Mouse (Mus musculus): ENCODE results near the gene Tspear. TPM values are rescaled to one million over a fixed set of nuclear protein-coding genes. Genes with fewer than 3 reads are reported as not detected.

The Tspear gene
- polyA plus RNA-seq, 1 experiment, result not detected

DNA sequence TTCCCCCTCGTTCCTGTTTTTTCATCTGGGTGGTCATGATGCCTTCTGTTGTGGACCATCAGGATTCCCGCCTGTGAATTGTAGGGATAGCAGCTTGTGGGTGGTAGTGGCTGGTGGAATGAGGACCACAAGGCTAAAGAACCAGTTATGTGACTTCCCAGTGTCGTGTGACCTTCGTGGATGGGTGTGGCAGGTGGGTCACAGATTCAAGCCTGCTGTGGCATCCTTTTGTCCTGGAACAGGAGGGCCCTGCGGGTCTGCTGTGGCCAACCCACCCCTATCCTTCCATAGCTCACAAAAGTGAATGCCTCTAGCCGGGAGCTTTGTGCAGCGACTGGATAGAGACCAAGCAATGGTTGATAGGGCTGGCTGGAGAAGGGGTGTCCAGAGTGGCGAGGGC is 38.5 kb upstream of the Tspear start:
- H3K36me3 ChIP-seq (ENCODE audit: control insufficient read depth, insufficient read depth), result peaks cover 32% of the 10 kb centered on the region
- TF ChIP-seq FOSL1 (IDR thresholded peaks at IDR 0.05; ENCODE audit: insufficient read depth, low read length, poor library complexity, severe bottlenecking) (no peak), MYOG (IDR thresholded peaks at IDR 0.05; ENCODE audit: control insufficient read depth, extremely low read depth, insufficient read length) (no peak), USF1 (IDR thresholded peaks at IDR 0.05; ENCODE audit: low read depth) (no peak), CEBPB (IDR thresholded peaks at IDR 0.05; ENCODE audit: low read depth) (no peak), CTCF (IDR thresholded peaks at IDR 0.05; ENCODE audit: control insufficient read depth, insufficient read depth, insufficient read length) (no peak), MAX (IDR thresholded peaks at IDR 0.05) (no peak), MYOD1 (IDR thresholded peaks at IDR 0.05; ENCODE audit: control insufficient read depth, insufficient read length, low read depth) (no peak)
- H3K79me2 ChIP-seq (ENCODE audit: control insufficient read depth, insufficient read depth), result no peaks in the 10 kb centered on the region
- no peak overlapping the region for H3ac ChIP-seq (ENCODE audit: control insufficient read depth, insufficient read length, low read depth)
- H3K79me3 ChIP-seq (ENCODE audit: low read depth), result no peaks in the 10 kb centered on the region
- no peaks in the 10 kb centered on the region for H3K27me3 ChIP-seq (ENCODE audit: control insufficient read depth, insufficient read depth, insufficient read length)
- H3K4me3 ChIP-seq (ENCODE audit: insufficient read depth, poor library complexity, severe bottlenecking), result no peak overlapping the region

DNA sequence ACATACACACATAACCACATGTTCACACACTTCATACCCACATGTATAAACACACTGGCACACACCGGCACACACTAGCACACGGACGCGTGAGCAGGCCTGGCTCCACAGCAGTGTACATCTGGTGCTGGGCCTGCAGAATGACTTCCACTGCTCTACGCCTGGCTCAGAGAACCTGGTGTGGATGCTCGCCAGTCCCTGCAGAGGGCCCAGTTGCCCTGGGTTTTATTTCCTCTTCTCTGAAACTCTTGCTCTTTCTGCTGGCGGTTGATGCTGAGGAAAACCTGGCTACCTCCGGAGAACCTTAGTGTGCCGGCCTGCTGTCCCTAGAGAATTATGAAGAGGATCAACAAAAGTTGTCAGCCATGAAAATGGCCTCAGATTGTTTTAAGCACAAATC is 34.3 kb upstream of the Tspear start:
- Histone ChIP-seq H3K79me2 (ENCODE audit: control insufficient read depth, insufficient read depth) (no peaks in the 10 kb centered on the region), H3K36me3 (ENCODE audit: control insufficient read depth, insufficient read depth) (no peaks in the 10 kb centered on the region), H3K27me3 (ENCODE audit: control insufficient read depth, insufficient read depth, insufficient read length) (no peaks in the 10 kb centered on the region), H3K79me3 (ENCODE audit: low read depth) (no peaks in the 10 kb centered on the region), H3K4me3 (ENCODE audit: insufficient read depth, poor library complexity, severe bottlenecking) (no peak overlapping the region), H3ac (ENCODE audit: control insufficient read depth, insufficient read length, low read depth) (no peak overlapping the region)
- TF ChIP-seq CEBPB (IDR thresholded peaks at IDR 0.05; ENCODE audit: low read depth), result no peak
- TF ChIP-seq MYOD1 (IDR thresholded peaks at IDR 0.05; ENCODE audit: control insufficient read depth, insufficient read length, low read depth), result no peak
- TF ChIP-seq MAX (IDR thresholded peaks at IDR 0.05), result no peak

DNA sequence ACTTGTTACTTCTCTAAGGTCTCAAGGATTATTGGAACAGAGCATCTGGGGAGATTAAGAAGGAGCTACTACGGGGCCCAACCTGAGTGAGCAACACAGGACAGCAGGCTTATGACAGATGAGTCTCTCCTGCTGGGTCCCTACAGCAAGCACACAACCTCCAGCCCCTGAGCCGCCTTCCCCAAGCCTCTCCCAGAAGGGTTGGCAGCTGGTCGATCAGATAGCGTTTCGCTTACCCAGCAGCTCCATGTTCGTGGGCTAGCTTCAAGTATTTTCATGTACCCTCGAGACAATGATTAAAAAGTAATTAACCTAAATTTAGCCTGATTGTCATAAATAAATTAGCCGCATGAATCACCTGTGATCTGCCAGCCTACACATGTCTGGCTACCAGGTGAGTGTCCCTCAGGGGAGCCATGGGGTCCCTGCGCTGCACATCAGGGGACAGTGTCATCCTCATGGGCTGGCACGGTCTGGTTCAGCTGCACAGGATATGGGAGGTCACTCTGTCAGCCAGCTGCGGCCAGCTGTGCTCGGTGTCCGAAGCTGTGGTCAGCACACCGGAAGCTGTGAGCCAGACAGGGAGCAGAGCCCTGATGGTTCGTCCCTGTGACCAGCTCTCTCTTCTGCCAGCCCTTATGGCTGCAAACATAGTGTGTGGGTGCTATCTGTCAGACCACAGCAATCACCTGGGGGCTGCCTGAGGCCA is 27.9 kb upstream of the Tspear start:
- TF ChIP-seq FOSL1 (IDR thresholded peaks at IDR 0.05; ENCODE audit: insufficient read depth, low read length, poor library complexity, severe bottlenecking) (no peak), USF1 (IDR thresholded peaks at IDR 0.05; ENCODE audit: low read depth) (no peak), MAX (IDR thresholded peaks at IDR 0.05) (no peak), CEBPB (IDR thresholded peaks at IDR 0.05; ENCODE audit: low read depth) (no peak), CTCF (IDR thresholded peaks at IDR 0.05; ENCODE audit: control insufficient read depth, insufficient read depth, insufficient read length) (no peak), MYOG (IDR thresholded peaks at IDR 0.05; ENCODE audit: control insufficient read depth, extremely low read depth, insufficient read length) (no peak), MYOD1 (IDR thresholded peaks at IDR 0.05; ENCODE audit: control insufficient read depth, insufficient read length, low read depth) (no peak)
- H3ac ChIP-seq (ENCODE audit: control insufficient read depth, insufficient read length, low read depth), result no peak overlapping the region
- H3K4me3 ChIP-seq (ENCODE audit: insufficient read depth, poor library complexity, severe bottlenecking), result no peak overlapping the region
- no peaks in the 10 kb centered on the region for H3K79me3 ChIP-seq (ENCODE audit: low read depth)
- H3K79me2 ChIP-seq (ENCODE audit: control insufficient read depth, insufficient read depth), result no peaks in the 10 kb centered on the region
- H3K36me3 ChIP-seq (ENCODE audit: control insufficient read depth, insufficient read depth), result no peaks in the 10 kb centered on the region
- H3K27me3 ChIP-seq (ENCODE audit: control insufficient read depth, insufficient read depth, insufficient read length), result peaks cover 8% of the 10 kb centered on the region

DNA sequence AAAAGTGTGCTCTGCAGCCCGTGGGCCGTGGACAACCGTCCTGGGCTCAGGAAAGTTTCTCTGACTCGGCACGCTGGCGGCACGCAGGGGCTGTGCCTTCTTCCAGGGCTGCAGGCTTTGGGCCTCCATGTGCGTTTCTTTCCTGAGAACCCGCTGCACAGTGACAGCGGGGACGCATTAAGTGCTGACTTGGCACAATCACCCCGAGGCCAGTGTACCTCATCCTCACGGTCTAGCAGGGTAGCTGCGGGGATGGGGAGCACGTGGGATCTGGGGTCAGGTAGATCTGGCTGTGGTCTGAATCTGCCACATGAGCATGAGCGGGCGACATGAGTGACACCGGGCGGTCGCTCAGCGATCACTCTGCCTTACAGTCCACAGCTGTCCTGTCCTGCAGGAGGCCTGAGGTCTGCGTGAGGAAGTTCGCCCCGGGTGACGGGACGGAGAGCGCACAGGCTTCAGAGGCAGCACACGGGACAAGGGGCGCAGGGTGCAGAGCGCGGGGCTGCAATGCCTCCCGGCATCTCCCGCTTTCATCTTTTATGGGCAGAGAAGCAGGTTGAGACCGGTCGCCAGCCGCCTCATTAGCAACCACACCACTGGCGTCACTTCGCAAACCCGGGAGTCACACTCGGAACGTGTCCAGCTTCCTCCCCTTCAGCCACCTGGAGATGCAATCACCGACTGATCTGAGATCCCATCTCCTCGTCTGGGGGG is 22.3 kb upstream of the Tspear start:
- Histone ChIP-seq H3ac (ENCODE audit: control insufficient read depth, insufficient read length, low read depth) (no peak overlapping the region), H3K36me3 (ENCODE audit: control insufficient read depth, insufficient read depth) (no peaks in the 10 kb centered on the region), H3K27me3 (ENCODE audit: control insufficient read depth, insufficient read depth, insufficient read length) (peaks cover 20% of the 10 kb centered on the region), H3K4me3 (ENCODE audit: insufficient read depth, poor library complexity, severe bottlenecking) (no peak overlapping the region), H3K79me3 (ENCODE audit: low read depth) (no peaks in the 10 kb centered on the region), H3K79me2 (ENCODE audit: control insufficient read depth, insufficient read depth) (no peaks in the 10 kb centered on the region)
- TF ChIP-seq CEBPB (IDR thresholded peaks at IDR 0.05; ENCODE audit: low read depth) (no peak), FOSL1 (IDR thresholded peaks at IDR 0.05; ENCODE audit: insufficient read depth, low read length, poor library complexity, severe bottlenecking) (no peak), MYOD1 (IDR thresholded peaks at IDR 0.05; ENCODE audit: control insufficient read depth, insufficient read length, low read depth) (no peak), USF1 (IDR thresholded peaks at IDR 0.05; ENCODE audit: low read depth) (no peak), MYOG (IDR thresholded peaks at IDR 0.05; ENCODE audit: control insufficient read depth, extremely low read depth, insufficient read length) (no peak), MAX (IDR thresholded peaks at IDR 0.05) (no peak), CTCF (IDR thresholded peaks at IDR 0.05; ENCODE audit: control insufficient read depth, insufficient read depth, insufficient read length) (no peak)

DNA sequence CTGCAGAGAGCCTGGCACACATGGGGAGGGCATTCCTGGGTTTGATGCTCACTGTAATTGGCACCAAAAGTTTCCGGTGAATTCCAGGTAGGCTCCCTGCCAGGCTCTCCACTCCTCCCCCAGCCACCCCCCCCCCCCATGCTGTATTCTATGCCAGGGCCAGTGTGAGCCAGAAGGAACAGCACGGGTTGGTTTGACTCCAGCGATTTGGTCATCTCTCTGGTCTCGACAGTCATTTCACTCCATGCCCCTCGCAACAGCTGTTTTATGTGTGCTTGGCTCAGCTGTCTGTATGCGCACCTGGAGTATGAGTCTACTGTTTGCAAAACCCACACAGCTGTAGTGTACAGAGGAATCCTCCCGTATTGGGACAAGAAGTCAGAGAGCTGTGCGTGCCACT is 20.0 kb upstream of the Tspear start:
- Histone ChIP-seq H3K79me2 (ENCODE audit: control insufficient read depth, insufficient read depth) (no peaks in the 10 kb centered on the region), H3ac (ENCODE audit: control insufficient read depth, insufficient read length, low read depth) (no peak overlapping the region), H3K79me3 (ENCODE audit: low read depth) (no peaks in the 10 kb centered on the region), H3K27me3 (ENCODE audit: control insufficient read depth, insufficient read depth, insufficient read length) (peaks cover 17% of the 10 kb centered on the region), H3K4me3 (ENCODE audit: insufficient read depth, poor library complexity, severe bottlenecking) (no peak overlapping the region), H3K36me3 (ENCODE audit: control insufficient read depth, insufficient read depth) (no peaks in the 10 kb centered on the region)
- TF ChIP-seq CTCF (IDR thresholded peaks at IDR 0.05; ENCODE audit: control insufficient read depth, insufficient read depth, insufficient read length), result no peak
- no peak for TF ChIP-seq CEBPB (IDR thresholded peaks at IDR 0.05; ENCODE audit: low read depth)
- TF ChIP-seq MYOD1 (IDR thresholded peaks at IDR 0.05; ENCODE audit: control insufficient read depth, insufficient read length, low read depth), result no peak

DNA sequence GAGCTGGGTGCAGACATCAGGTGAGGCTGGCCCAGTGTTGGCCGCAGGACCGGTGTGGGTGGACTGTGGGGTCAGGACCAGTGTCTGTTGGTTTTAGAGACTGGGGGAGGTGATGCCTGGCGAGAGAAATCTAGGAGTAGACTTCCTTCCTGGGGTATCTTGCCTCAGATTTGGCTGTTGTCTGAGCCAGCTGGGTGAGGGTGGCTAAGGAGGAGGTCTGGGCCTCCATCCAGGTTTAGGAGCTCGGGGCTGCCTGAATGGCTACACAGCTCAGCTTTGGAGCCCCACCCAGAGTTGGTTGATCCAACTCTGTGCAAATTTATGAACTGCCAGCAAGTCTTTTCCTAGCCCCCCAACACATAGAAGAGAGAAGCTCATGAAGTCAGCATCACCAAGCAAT is 19.0 kb upstream of the Tspear start:
- Histone ChIP-seq H3ac (ENCODE audit: control insufficient read depth, insufficient read length, low read depth) (no peak overlapping the region), H3K79me2 (ENCODE audit: control insufficient read depth, insufficient read depth) (no peaks in the 10 kb centered on the region), H3K27me3 (ENCODE audit: control insufficient read depth, insufficient read depth, insufficient read length) (peaks cover 17% of the 10 kb centered on the region), H3K36me3 (ENCODE audit: control insufficient read depth, insufficient read depth) (no peaks in the 10 kb centered on the region), H3K4me3 (ENCODE audit: insufficient read depth, poor library complexity, severe bottlenecking) (no peak overlapping the region), H3K79me3 (ENCODE audit: low read depth) (no peaks in the 10 kb centered on the region)
- no peak for TF ChIP-seq MAX (IDR thresholded peaks at IDR 0.05)
- no peak for TF ChIP-seq FOSL1 (IDR thresholded peaks at IDR 0.05; ENCODE audit: insufficient read depth, low read length, poor library complexity, severe bottlenecking)
- TF ChIP-seq MYOG (IDR thresholded peaks at IDR 0.05; ENCODE audit: control insufficient read depth, extremely low read depth, insufficient read length), result no peak
- no peak for TF ChIP-seq MYOD1 (IDR thresholded peaks at IDR 0.05; ENCODE audit: control insufficient read depth, insufficient read length, low read depth)
- TF ChIP-seq CTCF (IDR thresholded peaks at IDR 0.05; ENCODE audit: control insufficient read depth, insufficient read depth, insufficient read length), result no peak
- no peak for TF ChIP-seq USF1 (IDR thresholded peaks at IDR 0.05; ENCODE audit: low read depth)
- TF ChIP-seq CEBPB (IDR thresholded peaks at IDR 0.05; ENCODE audit: low read depth), result no peak

Measured in C2C12 (cell line).